Mouse (Mus musculus): ENCODE measurements at regions not wholly inside any gene's neighbourhood (a gene's known extent, or its start where the extent isn't known, plus 50 kb on each side); places are given as distances from the start of the nearest gene placed in this dataset.

DNA sequence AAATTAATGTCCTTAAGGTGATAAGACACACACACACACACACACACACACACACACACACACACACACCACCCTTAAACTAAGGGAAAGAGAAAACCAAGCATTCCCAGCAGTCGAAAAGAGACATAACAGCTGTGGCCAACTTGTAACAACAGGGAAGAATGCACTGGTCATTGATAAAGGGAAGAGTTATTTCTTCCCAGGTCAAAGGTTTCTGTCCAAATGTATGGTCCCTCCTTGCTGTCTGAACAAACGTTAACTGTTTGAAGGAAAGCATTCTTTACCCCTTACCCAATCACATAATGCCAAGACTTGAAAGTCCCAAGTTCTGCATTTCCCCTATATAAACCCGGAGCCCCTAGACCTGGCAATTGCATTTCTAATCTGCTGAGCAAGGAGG lies 105.2 kb upstream of the Tmeff2 start:
- H3K9ac ChIP-seq (ENCODE audit: low read length) = no peak overlapping the region
- ATAC-seq (ENCODE audit: insufficient number of reproducible peaks, insufficient read depth, low FRiP score, low read depth) = no peak
- 75% methylated on average over 3 of the region's 3 CpGs for WGBS

GRCm38 (mm10) chr1:50798166-50798565 lies 102.3 kb upstream of the Tmeff2 start:
- WGBS = 59% methylated on average over 3 of the region's 3 CpGs
- no peak overlapping the region for H3K9ac ChIP-seq (ENCODE audit: low read length)
- H3K4me2 ChIP-seq (ENCODE audit: low read length) = no peak overlapping the region
- H3K9me3 ChIP-seq (ENCODE audit: control insufficient read depth, low read length) = no peaks in the 10 kb centered on the region
- no peaks in the 10 kb centered on the region for H3K27me3 ChIP-seq (ENCODE audit: control insufficient read depth, insufficient read depth, low read length)
- ATAC-seq (ENCODE audit: insufficient number of reproducible peaks, insufficient read depth, low FRiP score, low read depth) = no peak
- no peaks in the 10 kb centered on the region for H3K4me1 ChIP-seq (ENCODE audit: control insufficient read depth in 2 of 2, insufficient read depth in 2 of 2, low read length in 2 of 2)
- H3K27ac ChIP-seq (replicated peaks in 1 of 2; ENCODE audit: control insufficient read depth in 1 of 2, insufficient read depth in 1 of 2, low read depth in 2 of 2, low read length in 2 of 2) = no peak overlapping the region
- no peak overlapping the region for H3K4me3 ChIP-seq (ENCODE audit: control insufficient read depth in 1 of 2, insufficient read depth in 1 of 2, low read depth in 1 of 2, low read length in 2 of 2)
- H3K36me3 ChIP-seq (ENCODE audit: control insufficient read depth, insufficient read depth, low read length) = no peaks in the 10 kb centered on the region

More for the DNA sequence above, 105.2 kb upstream of the Tmeff2 start:
- Histone ChIP-seq H3K9me3 (ENCODE audit: control insufficient read depth, low read length) (no peaks in the 10 kb centered on the region), H3K4me2 (ENCODE audit: low read length) (no peak overlapping the region), H3K27me3 (ENCODE audit: control insufficient read depth, insufficient read depth, low read length) (no peaks in the 10 kb centered on the region), H3K4me3 (ENCODE audit: control insufficient read depth in 1 of 2, insufficient read depth in 1 of 2, low read depth in 1 of 2, low read length in 2 of 2) (no peak overlapping the region), H3K27ac (replicated peaks in 1 of 2; ENCODE audit: control insufficient read depth in 1 of 2, insufficient read depth in 1 of 2, low read depth in 2 of 2, low read length in 2 of 2) (no peak overlapping the region), H3K4me1 (ENCODE audit: control insufficient read depth in 2 of 2, insufficient read depth in 2 of 2, low read length in 2 of 2) (no peaks in the 10 kb centered on the region), H3K36me3 (ENCODE audit: control insufficient read depth, insufficient read depth, low read length) (no peaks in the 10 kb centered on the region)

DNA sequence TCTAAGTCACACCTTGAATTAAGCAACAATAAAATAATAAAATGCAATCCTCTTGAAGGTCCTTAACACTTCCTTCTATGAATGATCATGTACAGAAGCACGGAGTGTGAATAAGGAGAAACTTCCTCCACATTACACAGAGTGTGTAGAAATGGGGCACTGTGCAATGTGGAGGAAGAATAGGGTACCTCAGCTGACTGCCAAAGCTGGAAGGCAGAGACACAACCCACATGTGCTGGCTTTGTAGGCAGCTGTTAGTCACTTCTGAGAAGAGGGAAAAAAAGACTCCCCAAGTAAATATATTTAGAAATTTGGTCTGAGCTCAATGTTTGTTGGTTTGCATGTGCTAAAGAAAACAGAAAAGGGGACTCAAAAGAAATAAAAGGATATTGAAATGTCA lies 94.1 kb upstream of the Tmeff2 start:
- no peak overlapping the region for H3K27ac ChIP-seq (replicated peaks in 1 of 2; ENCODE audit: control insufficient read depth in 1 of 2, insufficient read depth in 1 of 2, low read depth in 2 of 2, low read length in 2 of 2)
- no peak for ATAC-seq (ENCODE audit: insufficient number of reproducible peaks, insufficient read depth, low FRiP score, low read depth)
- no peak overlapping the region for H3K4me2 ChIP-seq (ENCODE audit: low read length)
- H3K9me3 ChIP-seq (ENCODE audit: control insufficient read depth, low read length) = no peaks in the 10 kb centered on the region
- H3K4me3 ChIP-seq (ENCODE audit: control insufficient read depth in 1 of 2, insufficient read depth in 1 of 2, low read depth in 1 of 2, low read length in 2 of 2) = no peak overlapping the region
- no peaks in the 10 kb centered on the region for H3K36me3 ChIP-seq (ENCODE audit: control insufficient read depth, insufficient read depth, low read length)
- no peak overlapping the region for H3K9ac ChIP-seq (ENCODE audit: low read length)
- no peaks in the 10 kb centered on the region for H3K4me1 ChIP-seq (ENCODE audit: control insufficient read depth in 2 of 2, insufficient read depth in 2 of 2, low read length in 2 of 2)
- 60% methylated on average over 1 of the region's 1 CpGs for WGBS
- H3K27me3 ChIP-seq (ENCODE audit: control insufficient read depth, insufficient read depth, low read length) = no peaks in the 10 kb centered on the region

DNA sequence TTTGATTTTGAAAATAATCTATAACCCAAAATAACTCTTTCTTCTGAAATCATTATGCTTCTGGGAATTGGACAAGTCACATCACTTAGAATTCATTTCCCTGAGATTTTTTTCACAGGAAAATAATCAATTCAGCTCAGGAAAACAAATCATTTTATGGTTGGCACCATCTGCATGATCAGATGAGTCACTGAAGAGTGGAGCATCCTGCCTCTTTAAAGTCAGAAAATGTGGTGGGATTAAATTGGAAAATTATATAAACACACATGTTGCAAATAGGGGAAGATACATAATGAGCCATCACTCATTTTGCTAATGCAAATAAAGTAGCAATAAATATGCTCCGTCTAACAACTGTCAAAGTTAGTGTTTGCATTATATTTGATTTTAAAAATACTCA lies 93.6 kb upstream of the Tmeff2 start:
- Histone ChIP-seq H3K27me3 (ENCODE audit: control insufficient read depth, insufficient read depth, low read length) (no peaks in the 10 kb centered on the region), H3K36me3 (ENCODE audit: control insufficient read depth, insufficient read depth, low read length) (no peaks in the 10 kb centered on the region), H3K4me1 (ENCODE audit: control insufficient read depth in 2 of 2, insufficient read depth in 2 of 2, low read length in 2 of 2) (no peaks in the 10 kb centered on the region), H3K9ac (ENCODE audit: low read length) (no peak overlapping the region), H3K27ac (replicated peaks in 1 of 2; ENCODE audit: control insufficient read depth in 1 of 2, insufficient read depth in 1 of 2, low read depth in 2 of 2, low read length in 2 of 2) (no peak overlapping the region), H3K9me3 (ENCODE audit: control insufficient read depth, low read length) (no peaks in the 10 kb centered on the region), H3K4me2 (ENCODE audit: low read length) (no peak overlapping the region), H3K4me3 (ENCODE audit: control insufficient read depth in 1 of 2, insufficient read depth in 1 of 2, low read depth in 1 of 2, low read length in 2 of 2) (no peak overlapping the region)
- WGBS = 74% methylated on average over 1 of the region's 1 CpGs
- ATAC-seq (ENCODE audit: insufficient number of reproducible peaks, insufficient read depth, low FRiP score, low read depth) = no peak

DNA sequence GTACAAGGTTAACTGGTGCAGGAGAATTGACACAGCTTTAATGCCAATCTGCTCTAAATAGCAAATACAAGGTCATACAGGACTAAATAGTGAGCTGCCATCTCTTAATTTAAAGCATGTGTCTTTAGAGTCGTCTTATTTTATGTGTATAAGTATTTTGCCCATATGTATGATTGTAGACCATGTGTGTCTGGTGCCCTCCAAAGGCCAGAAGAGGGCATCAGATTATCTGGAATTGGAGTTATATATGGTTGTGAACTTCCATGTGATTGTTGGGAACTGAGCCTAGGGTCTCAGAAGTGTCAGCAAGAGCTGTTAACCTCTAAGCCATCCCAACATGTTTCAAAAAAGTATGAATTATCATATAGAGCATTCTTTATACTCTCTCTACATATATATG lies 68.8 kb upstream of the Tmeff2 start:
- no peaks in the 10 kb centered on the region for H3K4me1 ChIP-seq (ENCODE audit: control insufficient read depth in 2 of 2, insufficient read depth in 2 of 2, low read length in 2 of 2)

GRCm38 (mm10) chr1:50836123-50836522 lies 64.3 kb upstream of the Tmeff2 start:
- Histone ChIP-seq H3K9ac (ENCODE audit: low read length) (no peak overlapping the region), H3K27ac (replicated peaks in 1 of 2; ENCODE audit: control insufficient read depth in 1 of 2, insufficient read depth in 1 of 2, low read depth in 2 of 2, low read length in 2 of 2) (no peak overlapping the region), H3K27me3 (ENCODE audit: control insufficient read depth, insufficient read depth, low read length) (no peaks in the 10 kb centered on the region), H3K9me3 (ENCODE audit: control insufficient read depth, low read length) (no peaks in the 10 kb centered on the region), H3K36me3 (ENCODE audit: control insufficient read depth, insufficient read depth, low read length) (no peaks in the 10 kb centered on the region), H3K4me1 (ENCODE audit: control insufficient read depth in 2 of 2, insufficient read depth in 2 of 2, low read length in 2 of 2) (no peaks in the 10 kb centered on the region), H3K4me2 (ENCODE audit: low read length) (no peak overlapping the region), H3K4me3 (ENCODE audit: control insufficient read depth in 1 of 2, insufficient read depth in 1 of 2, low read depth in 1 of 2, low read length in 2 of 2) (no peak overlapping the region)
- WGBS = 73% methylated on average over 6 of the region's 6 CpGs
- ATAC-seq (ENCODE audit: insufficient number of reproducible peaks, insufficient read depth, low FRiP score, low read depth) = no peak

More for the DNA sequence above, 68.8 kb upstream of the Tmeff2 start:
- no peak for ATAC-seq (ENCODE audit: insufficient number of reproducible peaks, insufficient read depth, low FRiP score, low read depth)
- Histone ChIP-seq H3K9me3 (ENCODE audit: control insufficient read depth, low read length) (no peaks in the 10 kb centered on the region), H3K4me3 (ENCODE audit: control insufficient read depth in 1 of 2, insufficient read depth in 1 of 2, low read depth in 1 of 2, low read length in 2 of 2) (no peak overlapping the region), H3K4me2 (ENCODE audit: low read length) (no peak overlapping the region), H3K27me3 (ENCODE audit: control insufficient read depth, insufficient read depth, low read length) (no peaks in the 10 kb centered on the region), H3K9ac (ENCODE audit: low read length) (no peak overlapping the region), H3K27ac (replicated peaks in 1 of 2; ENCODE audit: control insufficient read depth in 1 of 2, insufficient read depth in 1 of 2, low read depth in 2 of 2, low read length in 2 of 2) (no peak overlapping the region), H3K36me3 (ENCODE audit: control insufficient read depth, insufficient read depth, low read length) (no peaks in the 10 kb centered on the region)
- 50% methylated on average over 1 of the region's 1 CpGs for WGBS

DNA sequence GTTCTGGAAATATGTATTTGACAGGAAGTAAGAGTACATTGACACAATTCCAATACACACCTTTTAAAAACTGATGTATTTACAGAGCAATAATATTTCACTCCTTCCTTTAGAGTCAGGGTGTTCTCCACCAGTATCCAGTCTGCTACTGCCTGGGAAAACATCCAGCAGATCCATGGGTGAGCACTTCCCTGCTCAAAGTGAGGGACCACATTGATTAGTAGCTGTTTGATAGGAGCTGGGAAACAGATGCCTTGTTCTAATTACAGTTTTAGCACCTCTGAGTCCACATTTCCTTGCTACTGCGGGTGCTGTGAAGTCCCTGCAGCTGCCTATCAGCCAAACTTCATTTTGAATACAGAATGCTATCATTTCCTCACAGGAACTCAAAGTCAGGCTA lies 53.3 kb upstream of the Tmeff2 start:
- ATAC-seq (ENCODE audit: insufficient number of reproducible peaks, insufficient read depth, low FRiP score, low read depth) = no peak
- no peak overlapping the region for H3K9ac ChIP-seq (ENCODE audit: low read length)
- no peaks in the 10 kb centered on the region for H3K4me1 ChIP-seq (ENCODE audit: control insufficient read depth in 2 of 2, insufficient read depth in 2 of 2, low read length in 2 of 2)
- H3K27ac ChIP-seq (replicated peaks in 1 of 2; ENCODE audit: control insufficient read depth in 1 of 2, insufficient read depth in 1 of 2, low read depth in 2 of 2, low read length in 2 of 2) = no peak overlapping the region
- no peaks in the 10 kb centered on the region for H3K27me3 ChIP-seq (ENCODE audit: control insufficient read depth, insufficient read depth, low read length)
- no peaks in the 10 kb centered on the region for H3K36me3 ChIP-seq (ENCODE audit: control insufficient read depth, insufficient read depth, low read length)
- WGBS = 64% methylated on average over 1 of the region's 1 CpGs
- H3K4me2 ChIP-seq (ENCODE audit: low read length) = no peak overlapping the region
- no peaks in the 10 kb centered on the region for H3K9me3 ChIP-seq (ENCODE audit: control insufficient read depth, low read length)
- H3K4me3 ChIP-seq (ENCODE audit: control insufficient read depth in 1 of 2, insufficient read depth in 1 of 2, low read depth in 1 of 2, low read length in 2 of 2) = no peak overlapping the region

All from heart, embryonic 14.5 days (tissue).